Mouse (Mus musculus) kidney, postnatal 25 days (tissue): Measurements from ENCODE around the gene Opn1sw.

Experiments
- DNase-seq, 2 experiments: peaks; one replicate each; pipeline ENCODE4 v3.0.0; 2021; ENCODE audit warnings: mixed read lengths in 2 of 2

Opn1sw gene

GRCm38 (mm10) chr6:29326961-29327360 lies 61.3 kb downstream of the Opn1sw start:
- DNase-seq, result no peak
